Mouse (Mus musculus): Measurements from ENCODE around the gene Vmn2r70. TPM values are rescaled to one million over a fixed set of nuclear protein-coding genes. Genes with fewer than 3 reads are reported as not detected.

Gene Vmn2r70
- polyA plus RNA-seq (2012; rRNA removed; ENCODE audit: low replicate concordance), result not detected in 2 replicates

GRCm38 (mm10) chr7:85569092-85569491 lies at the start of gene Vmn2r70:
Gene Vmn2r70, minus strand, starts transcription at chr7:85569192.

GRCm38 (mm10) chr7:85562787-85563186 lies 6.2 kb downstream of the Vmn2r70 start, which contains the start of gene Vmn2r71:
Gene Vmn2r71, plus strand, starts transcription at chr7:85563087.

Other genes with a start within 250 kb of the Vmn2r70 start
- not detected in 2 replicates for gene Vmn2r69, start 153.3 kb downstream of the Vmn2r70 start, polyA plus RNA-seq (2012; rRNA removed; ENCODE audit: low replicate concordance)
- gene Vmn2r71, start 6.1 kb downstream of the Vmn2r70 start, polyA plus RNA-seq (2012; rRNA removed; ENCODE audit: low replicate concordance), result not detected in 2 replicates
- gene Vmn2r72, start 185.9 kb upstream of the Vmn2r70 start, polyA plus RNA-seq (2012; rRNA removed; ENCODE audit: low replicate concordance), result not detected in 2 replicates

All from mammary gland, adult 2 months (tissue).